Mouse (Mus musculus): ENCODE data around the gene Ssbp4. TPM values are rescaled to one million over a fixed set of nuclear protein-coding genes. Genes with fewer than 3 reads are reported as not detected.
"Not testable (repeated sequence)": the region's sequence is repeated elsewhere in the genome, so short reads cannot be mapped to it uniquely, and the experiment has no call there.

Ssbp4 gene
- polyA plus RNA-seq, 1 experiment from 2014 or later = 188 TPM

DNA sequence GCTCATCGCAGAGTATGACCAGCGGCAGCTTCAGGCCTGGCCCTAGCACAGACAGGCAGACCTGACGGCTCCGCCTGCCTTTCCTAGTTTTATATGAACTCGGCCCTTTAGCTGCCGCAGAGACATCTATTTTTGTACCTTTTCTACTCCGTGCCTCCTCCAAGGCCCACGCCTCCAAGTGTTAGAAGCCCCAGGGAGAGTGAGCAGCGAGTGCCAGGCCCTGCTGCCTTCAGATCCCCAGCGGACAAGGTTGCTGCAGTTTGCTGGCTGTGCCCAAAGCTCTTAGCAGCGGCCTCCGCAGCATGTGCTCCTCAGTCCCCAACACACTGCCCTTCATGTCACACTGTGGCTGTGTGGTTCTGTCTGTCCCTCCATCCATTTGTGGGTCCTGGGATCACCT is 17.1 kb downstream of the Ssbp4 start:
- WGBS = 83% methylated on average over 12 of the region's 12 CpGs
- ATAC-seq (replicated peaks; ENCODE audit: low FRiP score, low read depth) (no peak), DNase-seq (ENCODE audit: low spot score) (no peak)
- Histone ChIP-seq H3K9ac (ENCODE audit: low read depth, low read length) (no peak overlapping the region), H3K4me2 (ENCODE audit: low read length) (no peak overlapping the region), H3K4me3 (replicated peaks; ENCODE audit: low read depth, low read length) (no peak overlapping the region), H3K27me3 (ENCODE audit: insufficient read depth, low read length) (no peaks in the 10 kb centered on the region), H3K27ac (no peak overlapping the region), H3K4me1 (replicated peaks; ENCODE audit: insufficient read depth, low read length) (peaks cover 19% of the 10 kb centered on the region), H3K9me3 (replicated peaks; ENCODE audit: low read length) (no peaks in the 10 kb centered on the region), H3K36me3 (ENCODE audit: insufficient read depth, low read length) (peaks cover 16% of the 10 kb centered on the region)
- no peak for TF ChIP-seq CTCF (IDR thresholded peaks at IDR 0.05; ENCODE audit: low read depth)

DNA sequence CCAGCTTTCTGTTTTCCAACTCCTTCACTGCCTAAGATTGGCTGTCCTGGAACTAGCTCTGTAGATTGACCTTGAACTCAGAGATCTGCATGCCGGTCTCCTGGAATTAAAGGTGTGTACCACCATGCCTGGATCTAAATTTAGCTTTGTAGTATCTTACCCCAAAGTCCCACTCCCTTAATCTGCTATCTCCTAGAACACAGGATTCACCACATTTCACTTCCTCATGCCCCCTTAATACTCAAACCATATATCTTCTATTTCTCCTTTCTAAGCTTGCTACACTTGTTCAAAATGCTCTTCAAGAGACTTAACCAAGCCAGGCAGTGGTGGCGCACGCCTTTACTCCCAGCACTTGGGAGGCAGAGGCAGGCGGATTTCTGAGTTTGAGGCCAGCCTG is 20.7 kb downstream of the Ssbp4 start:
- not testable (repeated sequence) for H3K27ac ChIP-seq; H3K4me1 ChIP-seq (replicated peaks; ENCODE audit: insufficient read depth, low read length); H3K4me2 ChIP-seq (ENCODE audit: low read length); H3K27me3 ChIP-seq (ENCODE audit: insufficient read depth, low read length); ATAC-seq (replicated peaks; ENCODE audit: low FRiP score, low read depth); DNase-seq (ENCODE audit: low spot score); H3K9ac ChIP-seq (ENCODE audit: low read depth, low read length); H3K9me3 ChIP-seq (replicated peaks; ENCODE audit: low read length); H3K4me3 ChIP-seq (replicated peaks; ENCODE audit: low read depth, low read length)
- H3K36me3 ChIP-seq (ENCODE audit: insufficient read depth, low read length) = peaks cover 35% of the 10 kb centered on the region
- 93% methylated on average over 4 of the region's 4 CpGs for WGBS

DNA sequence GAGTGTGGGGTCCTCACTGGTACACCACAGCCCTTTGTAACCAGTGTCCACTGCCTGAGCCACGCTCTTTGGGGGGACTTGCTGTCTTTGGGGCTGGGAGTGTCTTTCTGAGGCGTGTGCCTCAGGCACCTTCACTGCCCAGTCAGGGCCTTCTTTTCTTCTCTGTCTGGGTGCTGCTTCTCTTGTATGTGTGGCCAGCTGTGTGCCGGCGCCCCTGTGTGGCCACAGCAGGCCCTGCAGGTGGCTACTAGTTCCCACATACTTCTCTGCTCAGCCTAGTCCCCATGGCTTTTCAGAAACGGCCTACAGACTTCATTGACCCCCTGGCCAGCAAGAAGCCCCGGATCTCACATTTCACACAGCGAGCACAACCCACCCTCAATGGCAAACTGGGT is 23.4 kb downstream of the Ssbp4 start:
- Histone ChIP-seq H3K4me1 (replicated peaks; ENCODE audit: insufficient read depth, low read length) (no peaks in the 10 kb centered on the region), H3K27ac (no peak overlapping the region), H3K9me3 (replicated peaks; ENCODE audit: low read length) (no peaks in the 10 kb centered on the region), H3K36me3 (ENCODE audit: insufficient read depth, low read length) (peaks cover 51% of the 10 kb centered on the region), H3K27me3 (ENCODE audit: insufficient read depth, low read length) (no peaks in the 10 kb centered on the region), H3K4me3 (replicated peaks; ENCODE audit: low read depth, low read length) (no peak overlapping the region), H3K4me2 (ENCODE audit: low read length) (no peak overlapping the region), H3K9ac (ENCODE audit: low read depth, low read length) (0 out of 2 replicates have a peak overlapping the region, but pooled peaks have one; percentile 5)
- TF ChIP-seq CTCF (IDR thresholded peaks at IDR 0.05; ENCODE audit: low read depth) = peak; percentile 82
- no peak for DNase-seq (ENCODE audit: low spot score)
- ATAC-seq (replicated peaks; ENCODE audit: low FRiP score, low read depth) = peak; percentile 60; the same call in 1 of the 2 replicates
- 36% methylated on average over 7 of the region's 7 CpGs for WGBS

DNA sequence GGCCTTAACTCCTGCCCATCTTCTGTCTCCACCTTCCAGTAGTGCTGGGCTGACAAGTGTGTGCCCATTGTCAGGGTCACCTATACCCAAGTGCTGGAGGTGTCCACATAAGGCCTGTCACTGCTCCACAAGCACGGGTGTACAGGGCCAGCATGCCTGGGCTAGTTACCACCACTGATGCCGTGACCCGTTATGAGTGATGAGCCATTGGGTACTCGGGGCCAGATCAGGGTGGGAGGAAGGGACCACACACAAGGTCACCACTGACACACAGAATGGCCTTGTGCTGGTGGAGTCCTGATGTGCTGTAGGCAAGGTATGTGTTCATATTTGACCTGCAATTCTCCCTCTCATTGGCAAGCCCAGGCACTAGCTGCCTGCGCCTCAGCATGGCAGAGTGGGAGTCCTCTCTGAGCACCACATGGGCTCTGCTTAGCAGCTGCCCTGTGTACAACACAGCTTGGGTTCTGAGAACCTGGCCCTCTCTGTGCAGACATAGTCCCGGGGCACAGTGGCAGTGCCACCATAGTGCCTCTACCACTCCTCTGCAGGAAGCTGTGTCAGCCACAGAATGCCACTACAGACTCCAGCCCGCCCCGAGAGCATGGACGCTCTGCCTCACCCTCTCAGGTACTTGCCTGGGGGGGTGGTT is 23.9 kb downstream of the Ssbp4 start:
- Histone ChIP-seq H3K36me3 (ENCODE audit: insufficient read depth, low read length) (peaks cover 54% of the 10 kb centered on the region), H3K9me3 (replicated peaks; ENCODE audit: low read length) (no peaks in the 10 kb centered on the region), H3K4me1 (replicated peaks; ENCODE audit: insufficient read depth, low read length) (no peaks in the 10 kb centered on the region), H3K27ac (no peak overlapping the region), H3K4me3 (replicated peaks; ENCODE audit: low read depth, low read length) (no peak overlapping the region), H3K9ac (ENCODE audit: low read depth, low read length) (no peak overlapping the region), H3K4me2 (ENCODE audit: low read length) (no peak overlapping the region), H3K27me3 (ENCODE audit: insufficient read depth, low read length) (no peaks in the 10 kb centered on the region)
- DNase-seq (ENCODE audit: low spot score) (no peak), ATAC-seq (replicated peaks; ENCODE audit: low FRiP score, low read depth) (no peak)
- 90% methylated on average over 9 of the region's 9 CpGs for WGBS
- no peak for TF ChIP-seq CTCF (IDR thresholded peaks at IDR 0.05; ENCODE audit: low read depth)

DNA sequence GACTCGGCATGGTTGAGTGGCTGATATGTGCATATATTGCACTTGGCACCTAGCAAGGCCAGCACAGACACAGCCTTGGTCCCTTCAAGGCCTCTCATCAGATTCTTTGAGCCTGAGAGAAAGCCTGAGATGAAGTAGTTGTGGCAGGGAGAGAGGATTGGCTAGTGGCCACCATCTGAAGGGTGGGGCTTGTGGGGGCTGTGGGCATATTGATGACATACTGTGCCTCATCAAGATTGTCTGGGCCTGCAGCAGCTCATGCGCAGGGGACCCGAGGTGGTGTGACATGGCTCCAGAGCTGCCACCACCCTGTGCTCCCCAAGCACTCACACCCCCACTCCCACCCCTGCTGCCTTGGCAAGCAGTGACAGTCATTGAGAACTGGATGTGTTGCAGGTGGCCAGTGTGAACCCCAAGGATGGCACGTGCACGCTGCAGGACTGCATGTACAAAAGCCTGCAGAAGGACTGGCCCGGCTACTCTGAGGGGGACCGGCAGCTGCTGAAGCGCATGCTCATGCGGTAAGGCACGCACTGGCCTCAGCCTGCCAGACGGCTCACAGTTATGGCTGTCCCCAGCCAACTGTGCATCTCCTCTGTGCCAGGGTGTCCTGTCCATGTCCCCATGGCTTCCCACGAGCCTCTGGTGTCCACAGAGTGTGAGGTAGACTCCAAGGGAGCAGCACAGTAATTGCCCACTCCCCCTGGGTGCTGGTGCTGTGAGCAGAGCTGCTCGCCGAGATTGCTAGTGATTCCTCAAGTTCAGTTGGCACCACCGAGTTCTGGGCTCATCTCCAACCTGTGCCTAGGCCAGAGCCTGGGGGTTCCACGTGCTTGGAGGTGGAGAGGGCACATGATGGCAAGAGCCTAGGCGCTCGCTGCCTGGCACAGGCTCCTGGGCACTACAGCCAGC is 24.9 kb downstream of the Ssbp4 start:
- no peak for DNase-seq (ENCODE audit: low spot score)

DNA sequence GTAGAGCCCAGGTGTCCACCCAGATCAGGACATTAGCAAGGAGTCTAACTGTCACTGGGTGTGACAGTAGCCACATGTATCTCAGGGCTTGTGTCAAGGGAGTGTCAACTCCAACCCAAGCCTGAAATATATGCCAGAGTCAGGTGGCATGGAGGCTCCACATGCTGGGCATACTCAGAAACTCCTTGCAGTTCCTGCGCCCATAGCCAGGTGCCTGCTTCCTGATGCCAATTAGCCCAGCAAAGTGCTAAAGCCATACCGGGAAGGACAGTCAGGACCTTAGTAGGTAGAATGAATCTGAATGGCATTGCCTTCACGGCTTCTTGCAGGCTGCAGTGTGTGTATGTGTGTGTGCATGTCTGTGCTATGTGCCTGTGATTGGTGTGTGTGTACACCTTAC is 31.5 kb downstream of the Ssbp4 start:
- DNase-seq (ENCODE audit: low spot score) (no peak), ATAC-seq (replicated peaks; ENCODE audit: low FRiP score, low read depth) (no peak)
- 95% methylated on average over 3 of the region's 3 CpGs for WGBS
- Histone ChIP-seq H3K4me2 (ENCODE audit: low read length) (no peak overlapping the region), H3K27me3 (ENCODE audit: insufficient read depth, low read length) (no peaks in the 10 kb centered on the region), H3K27ac (no peak overlapping the region), H3K9ac (ENCODE audit: low read depth, low read length) (no peak overlapping the region), H3K4me3 (replicated peaks; ENCODE audit: low read depth, low read length) (no peak overlapping the region), H3K36me3 (ENCODE audit: insufficient read depth, low read length) (peaks cover 29% of the 10 kb centered on the region), H3K9me3 (replicated peaks; ENCODE audit: low read length) (no peaks in the 10 kb centered on the region), H3K4me1 (replicated peaks; ENCODE audit: insufficient read depth, low read length) (no peaks in the 10 kb centered on the region)
- TF ChIP-seq CTCF (IDR thresholded peaks at IDR 0.05; ENCODE audit: low read depth) = no peak

More for the DNA sequence above, 24.9 kb downstream of the Ssbp4 start:
- H3K9ac ChIP-seq (ENCODE audit: low read depth, low read length) = no peak overlapping the region
- ATAC-seq (replicated peaks; ENCODE audit: low FRiP score, low read depth) = no peak
- no peaks in the 10 kb centered on the region for H3K4me1 ChIP-seq (replicated peaks; ENCODE audit: insufficient read depth, low read length)
- no peak overlapping the region for H3K27ac ChIP-seq
- no peak for TF ChIP-seq CTCF (IDR thresholded peaks at IDR 0.05; ENCODE audit: low read depth)
- no peak overlapping the region for H3K4me2 ChIP-seq (ENCODE audit: low read length)
- H3K4me3 ChIP-seq (replicated peaks; ENCODE audit: low read depth, low read length) = no peak overlapping the region
- H3K36me3 ChIP-seq (ENCODE audit: insufficient read depth, low read length) = peaks cover 61% of the 10 kb centered on the region
- no peaks in the 10 kb centered on the region for H3K9me3 ChIP-seq (replicated peaks; ENCODE audit: low read length)
- H3K27me3 ChIP-seq (ENCODE audit: insufficient read depth, low read length) = no peaks in the 10 kb centered on the region
- WGBS = 90% methylated on average over 18 of the region's 18 CpGs

Measured in kidney, postnatal 0 days (tissue).